In the genomic region with DNA sequence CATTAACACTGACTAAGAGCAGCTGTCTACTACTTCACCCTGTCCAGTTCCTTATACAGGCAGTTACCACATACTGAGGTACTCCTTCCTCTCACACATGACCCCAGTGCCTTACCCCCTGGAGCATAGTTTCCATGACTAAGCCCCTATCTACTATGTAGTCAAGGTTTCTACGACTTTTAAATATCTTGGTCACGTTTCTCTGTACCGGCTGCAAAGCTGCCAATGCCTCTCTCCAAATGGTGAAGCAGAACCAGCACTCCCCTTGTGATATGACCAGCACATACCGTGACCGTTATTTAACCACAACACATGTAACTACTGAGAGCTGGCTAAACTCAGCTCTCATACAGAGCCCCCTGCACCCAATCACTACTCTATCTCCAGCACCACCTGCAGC, we compare ENCODE assay signal across 1 mouse cellular context.
TF ChIP-seq lines count a peak whose summit lies in the region.

No protein-coding gene starts in this region.

TF ChIP-seq in CH12.LX, 34 proteins besides CTCF, POLR2A, EP300 and RAD21 (continued from another document):
- TF ChIP-seq USF2 (conservative IDR thresholded peaks at IDR 0.05; ENCODE audit: low read depth, low read length) (no peak), UBTF (IDR thresholded peaks at IDR 0.05; ENCODE audit: low read depth, low read length) (0 out of 2 replicates have a peak, but pooled peaks have one; percentile 36), PAX5 (IDR thresholded peaks at IDR 0.05; ENCODE audit: low read length) (no peak), ZC3H11A (IDR thresholded peaks at IDR 0.05; ENCODE audit: low read depth, low read length) (no peak), SMC3 (IDR thresholded peaks at IDR 0.05; ENCODE audit: low read depth, low read length) (no peak), KAT2A (IDR thresholded peaks at IDR 0.05; ENCODE audit: insufficient replicate concordance, low read length) (no peak), ZMIZ1 (IDR thresholded peaks at IDR 0.05; ENCODE audit: low read depth, low read length) (no peak), BHLHE40 (IDR thresholded peaks at IDR 0.05; ENCODE audit: low read depth, low read length) (peak; percentile 96), MEF2A (IDR thresholded peaks at IDR 0.05; ENCODE audit: borderline replicate concordance, low read depth, low read length) (no peak), RCOR1 (conservative IDR thresholded peaks at IDR 0.05; ENCODE audit: low read depth, low read length) (no peak; the same call in 1 of the 2 replicates), CHD1 (IDR thresholded peaks at IDR 0.05; ENCODE audit: low read depth, low read length) (no peak), E2F4 (IDR thresholded peaks at IDR 0.05; ENCODE audit: insufficient replicate concordance, low read depth, low read length) (no peak), SIN3A (IDR thresholded peaks at IDR 0.05; ENCODE audit: low read length) (0 out of 2 replicates have a peak, but pooled peaks have one; percentile 23), GABPA (IDR thresholded peaks at IDR 0.05; ENCODE audit: insufficient replicate concordance, low read depth, low read length) (no peak), MAZ (IDR thresholded peaks at IDR 0.05; ENCODE audit: low read depth, low read length) (no peak), ZNF384 (IDR thresholded peaks at IDR 0.05; ENCODE audit: low read depth, low read length) (no peak), HCFC1 (IDR thresholded peaks at IDR 0.05; ENCODE audit: low read depth, low read length) (no peak), JUN (IDR thresholded peaks at IDR 0.05; ENCODE audit: insufficient read depth, low read depth, low read length) (no peak), JUND (conservative IDR thresholded peaks at IDR 0.05; ENCODE audit: low read depth, low read length) (no peak), USF1 (IDR thresholded peaks at IDR 0.05; ENCODE audit: low read depth, low read length) (no peak), MXI1 (IDR thresholded peaks at IDR 0.05; ENCODE audit: low read depth, low read length) (peak; percentile 46; the same call in 1 of the 2 replicates), TCF12 (IDR thresholded peaks at IDR 0.05; ENCODE audit: low read depth, low read length) (no peak), MYC (IDR thresholded peaks at IDR 0.05; ENCODE audit: low read depth, low read length) (peak; percentile 14; the same call in 1 of the 2 replicates), ZKSCAN1 (IDR thresholded peaks at IDR 0.05; ENCODE audit: borderline replicate concordance, low read depth, low read length) (no peak)
